Mouse (Mus musculus) adrenal gland, postnatal 36 days (tissue): ENCODE data around the gene Duxbl1. TPM values are rescaled to one million over a fixed set of nuclear protein-coding genes. Genes with fewer than 3 reads are reported as not detected.
"Not testable (repeated sequence)": the region's sequence is repeated elsewhere in the genome, so short reads cannot be mapped to it uniquely, and the experiment has no call there.

Experiments
- DNase-seq, 2 experiments: peaks; one replicate each; pipeline ENCODE4 v3.0.0; 2021; ENCODE audit warnings: mixed read lengths in 1 of 2
- long read RNA-seq, 2 experiments: library from polyadenylated mRNA; stranded (forward); transcript quantifications; one replicate each; pipeline ENCODE4 v2.0.0; 2021; ENCODE audit warnings: borderline sequencing depth in 2 of 2
- total RNA-seq, 2 experiments: library from RNA; stranded (reverse); gene quantifications; 2 replicates each; pipeline ENCODE4 v1.2.3; 2021

The Duxbl1 gene
- total RNA-seq, result under 1 TPM in 1 of 2 experiments, not detected in 1; 0.13 TPM
- long read RNA-seq, experiment 1, result 0 reads
- long read RNA-seq, experiment 2, result 0 reads

GRCm38 (mm10) chr14:25978371-25979241 lies at the start of gene Duxbl1:
Gene Duxbl1, plus strand, starts transcription at chr14:25978577.
- DNase-seq, result not testable (repeated sequence)

- not testable (repeated sequence) for DNase-seq
These were observed 41.3 kb upstream of the Duxbl1 start for GRCm38 (mm10) chr14:25936867-25937630.

DNA sequence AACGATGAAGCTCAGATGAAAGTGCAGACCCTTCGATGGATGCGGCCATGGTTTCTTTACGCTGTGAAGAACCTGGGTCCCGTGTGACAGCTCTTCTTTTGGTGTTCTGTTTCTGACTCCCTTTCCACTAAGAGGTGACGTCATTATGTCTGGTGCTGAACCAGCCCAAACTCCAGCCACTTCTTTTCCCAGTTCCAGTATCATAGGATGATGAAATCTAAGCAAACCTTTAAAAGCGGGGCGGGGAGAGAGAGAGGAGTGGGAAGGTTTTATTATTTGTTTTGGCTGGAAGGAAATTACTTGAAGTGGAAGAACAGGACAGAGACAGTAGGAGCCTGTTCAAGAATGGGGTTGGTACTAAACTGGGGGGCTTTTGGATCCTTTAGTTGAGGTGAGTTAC lies 40.4 kb upstream of the Duxbl1 start, which contains the start of gene Cphx1:
TSS of gene Cphx1 (plus strand) at position 301 of the 400 bp plus-strand sequence.
- DNase-seq, result not testable (repeated sequence)

DNA sequence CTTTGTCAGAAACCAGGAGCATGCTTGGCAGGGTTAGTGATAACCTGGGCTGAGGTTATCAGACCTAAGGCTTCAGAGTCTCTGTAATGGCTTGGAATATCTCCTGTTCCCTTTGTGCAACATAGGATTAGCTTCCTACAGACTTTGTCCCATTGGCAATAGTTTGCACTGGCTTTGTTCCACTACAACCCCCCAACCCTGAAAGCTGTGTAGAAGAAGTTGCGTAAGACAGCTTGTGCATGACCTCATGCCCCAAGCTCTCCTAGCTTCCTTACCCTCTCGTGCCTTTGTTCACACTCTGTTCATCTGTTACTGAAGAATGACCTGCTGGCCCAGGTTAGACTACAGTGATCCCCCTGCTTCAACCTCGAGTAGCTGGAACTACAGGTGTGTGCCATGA lies 20.5 kb upstream of the Duxbl1 start:
- DNase-seq, result not testable (repeated sequence)

DNA sequence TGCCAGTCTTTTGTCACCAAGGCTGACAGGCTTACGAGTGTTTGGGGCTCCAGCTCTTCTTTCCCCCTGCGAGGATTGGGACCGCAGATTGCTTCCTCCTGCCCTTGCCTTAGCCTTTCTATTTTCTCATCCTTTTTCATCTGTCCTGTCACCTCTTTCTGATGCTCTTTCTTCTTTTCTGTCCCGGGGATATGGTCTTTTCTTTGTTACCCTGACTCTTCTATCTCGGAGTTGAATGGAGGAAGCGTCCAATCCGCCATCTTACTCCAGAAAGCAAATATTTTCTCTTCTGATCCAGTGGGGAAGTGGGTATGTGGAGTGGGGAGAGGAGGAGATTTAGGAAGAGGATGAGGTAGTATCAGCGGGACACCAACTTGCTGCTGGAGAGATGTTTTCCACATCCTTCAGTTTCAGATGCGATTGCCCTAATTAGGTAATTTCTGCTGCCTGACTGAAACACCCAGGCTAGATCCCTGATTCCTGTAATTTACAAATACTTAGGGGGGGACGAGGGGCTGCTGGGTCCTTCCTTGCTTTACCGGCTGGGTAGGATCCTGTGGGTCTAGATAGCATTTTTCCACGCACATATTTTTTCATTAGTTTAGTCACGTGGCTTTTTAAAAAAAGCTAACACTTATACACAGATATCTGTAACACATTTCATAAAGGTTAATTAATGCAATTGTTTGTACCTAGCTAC lies 1.0 kb downstream of the Duxbl1 start:
- not testable (repeated sequence) for DNase-seq

GRCm38 (mm10) chr14:25981880-25982279 lies 3.5 kb downstream of the Duxbl1 start:
- DNase-seq, result peak; percentile 1 to 7

- DNase-seq, result not testable (repeated sequence)
These were observed 29.1 kb downstream of the Duxbl1 start for GRCm38 (mm10) chr14:26007462-26007861.

DNA sequence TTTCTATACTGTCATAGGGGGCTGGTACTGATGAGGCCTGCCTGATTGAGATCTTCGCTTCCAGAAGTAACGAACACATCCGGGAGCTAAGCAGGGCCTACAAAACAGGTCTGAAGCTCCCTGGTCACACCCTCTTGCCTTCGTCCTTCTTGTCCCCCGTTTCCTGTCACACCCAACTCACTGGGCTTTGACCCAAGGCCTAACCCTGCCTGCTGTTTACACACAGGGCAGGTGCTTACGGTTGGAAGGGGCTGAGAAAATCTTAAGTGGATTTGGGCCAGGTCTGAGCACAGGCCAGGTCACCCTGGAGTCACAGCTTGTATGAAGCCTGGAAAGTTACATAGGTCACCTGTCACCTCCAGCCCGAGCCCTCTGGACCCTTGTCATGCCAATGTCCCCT lies 38.0 kb downstream of the Duxbl1 start:
- DNase-seq, result not testable (repeated sequence)

DNA sequence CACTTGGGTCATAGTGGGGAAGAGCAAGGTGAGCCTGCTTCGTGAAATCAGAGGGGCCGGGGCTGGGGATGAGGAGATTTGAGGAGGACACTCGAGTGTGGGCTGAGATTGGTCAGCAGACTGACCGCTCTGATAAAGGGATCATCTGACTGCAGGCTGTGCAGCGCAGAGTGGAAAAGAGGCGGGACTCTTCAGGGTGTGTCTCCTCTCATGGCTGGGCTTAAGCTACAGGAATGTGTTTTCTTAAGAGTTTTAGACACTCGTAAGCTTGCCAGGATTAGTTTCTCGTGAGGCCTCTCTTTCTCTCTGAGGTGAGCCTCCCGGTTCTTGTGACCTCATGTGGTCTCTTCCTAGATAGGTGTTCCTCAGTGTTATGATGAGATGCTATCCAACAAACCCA lies 43.2 kb downstream of the Duxbl1 start:
- DNase-seq, result not testable (repeated sequence)

- not testable (repeated sequence) for DNase-seq
These were observed 44.5 kb downstream of the Duxbl1 start for GRCm38 (mm10) chr14:26022831-26023230.

GRCm38 (mm10) chr14:26025653-26026052 lies 47.3 kb downstream of the Duxbl1 start:
- DNase-seq, result not testable (repeated sequence)

- DNase-seq, result not testable (repeated sequence)
These were observed 56.0 kb downstream of the Duxbl1 start for GRCm38 (mm10) chr14:26034364-26034763.

GRCm38 (mm10) chr14:26035439-26035838 lies 57.1 kb downstream of the Duxbl1 start:
- DNase-seq, result not testable (repeated sequence)

Other genes with a start within 250 kb of the Duxbl1 start
- 10 to 100 TPM; 21.2 to 21.3 TPM for gene Zcchc24, start 209.5 kb upstream of the Duxbl1 start, total RNA-seq
- gene Anxa11, start 136.4 kb upstream of the Duxbl1 start, total RNA-seq, result 10 to 100 TPM; 57.8 to 84.4 TPM
- gene Plac9a, start 75.5 kb upstream of the Duxbl1 start, total RNA-seq, result 1 to 10 TPM; 1.3 to 1.4 TPM
- gene Tmem254a, start 50.9 kb upstream of the Duxbl1 start, total RNA-seq, result 1 to 10 TPM; 2.3 to 3.2 TPM
- gene Cphx1, start 40.3 kb upstream of the Duxbl1 start, total RNA-seq, result not detected
- gene Gm9780, start 64.1 kb downstream of the Duxbl1 start, total RNA-seq, result 10 to 100 TPM; 14.8 to 19.4 TPM
- 10 to 100 TPM; 15.9 to 25.4 TPM for gene Tmem254c, start 88.8 kb downstream of the Duxbl1 start, total RNA-seq
- gene Cphx2, start 102.9 kb downstream of the Duxbl1 start, total RNA-seq, result not detected
- gene Cphx3, start 103.7 kb downstream of the Duxbl1 start, total RNA-seq, result not detected
- not detected for gene Duxbl2, start 139.8 kb downstream of the Duxbl1 start, total RNA-seq
- gene Plac9b, start 203.9 kb downstream of the Duxbl1 start, total RNA-seq, result 10 to 100 TPM; 38.6 to 56.2 TPM
- 1 to 10 TPM; 6.2 to 9.6 TPM for gene Tmem254b, start 228.5 kb downstream of the Duxbl1 start, total RNA-seq